Mouse (Mus musculus) lung, adult 18-20 months (tissue): ENCODE measurements around the gene Mrpl58.
"Not testable (repeated sequence)": the region's sequence is repeated elsewhere in the genome, so short reads cannot be mapped to it uniquely, and the experiment has no call there.

Experiments used
- DNase-seq, 2 experiments: peaks; one replicate each; pipeline ENCODE4 v3.0.0; 2022; ENCODE audit warnings: mixed read lengths in 2 of 2

Gene Mrpl58

DNA sequence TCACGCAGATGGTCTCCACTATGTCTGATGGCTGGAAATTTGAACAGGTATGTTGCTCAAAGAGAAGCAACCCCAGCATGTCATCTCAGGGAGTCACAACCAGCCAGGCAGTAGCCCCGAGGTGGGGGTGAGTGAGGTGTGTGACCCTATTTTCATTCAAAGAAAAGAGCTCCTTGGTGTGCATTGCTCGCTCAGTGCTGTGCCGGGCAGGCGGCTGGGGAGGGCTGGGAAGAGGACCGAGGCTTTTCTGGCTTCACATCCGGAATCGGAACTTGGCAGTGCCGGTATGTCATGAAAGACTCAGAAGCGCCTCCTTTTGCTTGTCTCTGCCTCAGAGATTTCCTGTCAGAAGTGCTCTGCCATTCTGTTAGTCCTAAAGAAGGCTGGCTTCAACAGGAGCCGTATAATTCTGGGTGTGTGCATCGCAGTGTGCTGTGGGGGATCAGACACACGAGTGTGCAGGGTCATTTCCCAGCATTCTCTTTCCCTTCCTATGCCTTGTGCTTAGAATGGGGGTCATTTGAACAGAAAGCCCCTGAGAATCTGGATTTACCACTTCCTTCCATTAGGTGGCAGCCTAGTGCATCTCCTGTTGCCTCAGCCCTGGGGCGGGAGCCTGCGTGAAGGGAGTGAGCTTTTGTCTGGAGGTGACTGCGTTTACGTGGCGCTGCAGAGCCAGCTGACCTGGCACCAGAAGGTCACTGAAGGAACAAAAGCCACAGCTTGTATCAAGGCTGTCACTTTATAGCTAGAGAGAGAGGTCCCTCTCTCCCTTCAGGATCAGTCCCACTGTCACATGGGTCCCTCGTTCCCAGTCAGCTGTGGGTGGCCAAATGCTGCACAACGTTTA lies 24.2 kb downstream of the Mrpl58 start:
- DNase-seq = peak; percentile 68 to 81

DNA sequence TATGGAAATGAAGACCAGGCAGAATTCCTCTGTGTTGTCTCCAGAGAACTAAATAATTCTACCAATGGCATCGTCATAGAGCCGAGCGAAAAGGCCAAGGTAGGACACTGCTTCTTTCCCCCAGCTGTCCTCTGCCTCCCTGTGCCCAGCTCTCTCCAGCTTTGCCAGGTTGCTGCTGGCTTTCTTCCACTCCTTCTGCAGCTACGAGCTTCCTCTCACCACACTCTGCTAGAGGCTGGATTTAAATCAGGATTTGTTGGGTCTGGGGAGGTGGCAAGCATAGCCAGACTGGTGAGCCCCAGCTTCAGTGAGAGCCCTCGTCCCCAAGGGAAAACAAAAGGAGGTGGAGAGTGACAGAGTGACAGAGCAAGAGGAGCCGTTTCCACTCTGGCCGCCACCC lies 25.8 kb downstream of the Mrpl58 start:
- DNase-seq = no peak

DNA sequence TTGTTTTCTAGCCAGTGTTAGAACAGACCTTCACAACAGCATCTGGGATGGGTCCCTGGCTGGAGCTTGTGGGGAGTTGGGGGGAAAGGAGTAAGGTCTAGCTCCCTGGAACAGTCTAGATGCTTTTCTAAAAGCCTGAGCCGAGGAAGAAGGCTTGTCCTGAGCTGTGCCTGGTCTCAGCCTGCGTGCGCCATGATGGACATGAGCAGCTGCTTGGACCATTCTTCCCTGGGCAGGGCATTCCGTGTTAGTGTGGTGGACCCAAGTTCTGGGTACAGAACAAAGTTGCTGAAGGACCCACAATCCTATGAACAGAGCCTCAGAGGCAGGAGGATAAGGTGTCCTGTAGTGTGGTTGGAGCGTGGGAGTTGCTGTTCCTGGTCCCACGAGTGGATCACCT lies 27.0 kb downstream of the Mrpl58 start:
- no peak for DNase-seq

DNA sequence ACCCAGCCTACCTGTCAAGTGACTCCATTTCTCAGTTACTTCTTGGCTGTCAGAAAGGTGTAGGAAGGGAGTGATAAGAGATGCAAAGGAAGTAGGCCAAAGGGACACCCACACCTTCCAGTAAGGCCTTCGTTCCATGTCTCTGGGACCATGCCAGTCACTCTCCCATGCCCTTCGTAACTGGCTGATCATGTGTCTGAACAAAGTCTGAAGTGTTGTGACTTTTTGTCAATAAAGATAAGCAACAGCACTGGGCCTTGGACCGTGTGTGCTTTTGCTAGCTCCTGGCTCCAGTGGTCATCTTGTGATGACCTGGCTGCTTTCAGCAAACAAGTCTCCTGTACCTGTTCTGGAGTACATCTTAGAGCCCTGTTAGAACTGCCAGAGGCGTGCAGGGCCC lies 29.3 kb downstream of the Mrpl58 start:
- no peak for DNase-seq

DNA sequence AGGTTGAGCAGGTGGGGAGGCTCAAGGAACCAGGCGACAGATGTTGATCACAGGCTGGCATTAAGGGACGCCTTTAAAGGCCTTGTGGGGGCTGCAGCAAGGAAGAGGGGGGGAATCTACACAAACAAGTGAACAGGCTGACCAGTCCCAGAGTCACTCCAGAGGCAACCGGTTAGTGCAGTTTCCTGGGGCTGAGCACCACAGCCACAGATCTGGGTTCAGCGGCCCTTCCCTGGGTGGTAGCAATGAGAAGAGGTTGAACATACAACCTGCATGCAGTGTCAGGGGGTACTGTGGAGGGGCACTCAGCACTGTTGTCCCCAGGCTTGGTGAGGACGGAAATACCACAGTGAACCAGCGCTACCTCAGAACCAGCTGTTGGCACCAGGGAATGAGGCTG lies 29.8 kb downstream of the Mrpl58 start:
- DNase-seq = no peak

DNA sequence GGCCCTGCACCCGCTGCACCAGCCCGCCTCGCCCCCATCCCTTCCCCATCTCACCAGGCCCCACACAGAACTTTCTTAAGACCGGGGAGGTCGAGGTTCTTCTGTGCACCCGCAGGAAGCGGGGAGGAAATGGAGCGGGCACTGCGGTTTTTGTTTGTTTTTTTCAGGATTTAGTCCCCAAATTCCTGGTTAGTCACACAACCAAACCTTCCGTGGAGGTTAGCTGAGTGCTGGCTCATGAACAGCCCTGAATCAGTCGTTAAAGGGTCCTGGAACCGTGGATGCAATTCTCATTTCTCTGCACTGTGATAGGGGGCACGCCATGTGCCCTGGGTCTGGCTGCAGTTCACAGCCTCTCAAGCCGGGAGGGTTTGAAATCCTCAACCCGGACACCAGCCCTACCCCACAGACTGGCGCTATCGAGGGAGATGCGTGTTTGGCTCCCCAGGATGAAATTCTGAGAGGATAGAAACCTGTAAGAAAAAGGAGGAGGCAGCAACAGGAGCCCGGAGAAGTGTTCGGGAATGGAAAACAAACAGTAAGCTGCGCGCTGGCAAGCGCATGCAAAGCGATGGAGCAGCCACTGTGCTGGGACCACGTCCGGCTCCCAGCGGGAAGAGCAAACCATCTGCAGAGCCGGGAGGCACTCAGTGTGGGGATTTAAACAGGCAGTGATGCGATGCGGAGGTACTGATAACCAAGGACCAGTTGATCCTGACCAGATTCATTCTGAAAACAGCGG lies 32.2 kb downstream of the Mrpl58 start:
- no peak for DNase-seq

DNA sequence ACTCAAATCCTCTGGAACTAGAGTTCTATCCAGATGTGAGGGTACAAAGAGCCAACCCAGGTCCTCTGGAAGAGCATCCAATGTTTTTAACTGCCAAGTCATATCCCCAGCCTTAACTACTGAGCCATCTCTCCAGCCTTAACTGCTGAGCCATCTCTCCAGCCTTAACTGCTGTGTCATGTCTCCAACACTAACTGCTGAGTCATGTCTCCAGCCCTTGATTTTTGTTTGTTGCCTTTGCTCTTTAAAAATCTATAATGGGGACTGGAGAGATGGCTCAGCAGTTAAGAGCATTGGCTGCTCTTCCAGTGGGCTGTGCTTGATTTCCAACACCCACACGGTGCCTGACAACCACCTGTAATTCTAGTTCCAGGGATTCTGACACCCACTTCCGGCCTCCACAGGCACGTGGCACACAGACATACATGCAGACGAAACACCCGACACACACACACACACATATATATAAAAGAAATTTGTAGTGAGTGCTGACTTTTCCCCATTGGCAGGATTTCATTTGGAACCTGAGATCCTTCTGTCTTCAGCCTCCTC lies 34.1 kb downstream of the Mrpl58 start:
- no peak for DNase-seq

DNA sequence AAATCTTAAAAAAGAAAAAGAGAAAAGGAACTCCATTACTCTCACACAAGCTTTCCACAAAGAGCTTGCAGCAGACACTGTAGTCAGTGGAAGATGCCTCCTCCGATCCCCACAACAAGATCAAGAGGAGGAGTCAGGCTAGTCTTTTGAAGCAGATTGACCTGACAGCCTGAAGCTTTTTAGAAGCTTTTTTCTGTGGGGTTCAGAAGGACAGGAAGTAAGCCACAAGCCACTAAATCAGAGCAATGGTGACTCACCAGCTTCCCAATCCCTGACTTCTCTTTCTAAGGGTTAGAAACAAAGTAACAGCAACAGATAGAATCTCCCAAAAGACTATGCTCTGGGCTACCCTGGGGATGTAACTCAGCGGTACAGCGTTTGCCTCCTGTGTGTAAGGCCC lies 35.8 kb downstream of the Mrpl58 start:
- DNase-seq = no peak

DNA sequence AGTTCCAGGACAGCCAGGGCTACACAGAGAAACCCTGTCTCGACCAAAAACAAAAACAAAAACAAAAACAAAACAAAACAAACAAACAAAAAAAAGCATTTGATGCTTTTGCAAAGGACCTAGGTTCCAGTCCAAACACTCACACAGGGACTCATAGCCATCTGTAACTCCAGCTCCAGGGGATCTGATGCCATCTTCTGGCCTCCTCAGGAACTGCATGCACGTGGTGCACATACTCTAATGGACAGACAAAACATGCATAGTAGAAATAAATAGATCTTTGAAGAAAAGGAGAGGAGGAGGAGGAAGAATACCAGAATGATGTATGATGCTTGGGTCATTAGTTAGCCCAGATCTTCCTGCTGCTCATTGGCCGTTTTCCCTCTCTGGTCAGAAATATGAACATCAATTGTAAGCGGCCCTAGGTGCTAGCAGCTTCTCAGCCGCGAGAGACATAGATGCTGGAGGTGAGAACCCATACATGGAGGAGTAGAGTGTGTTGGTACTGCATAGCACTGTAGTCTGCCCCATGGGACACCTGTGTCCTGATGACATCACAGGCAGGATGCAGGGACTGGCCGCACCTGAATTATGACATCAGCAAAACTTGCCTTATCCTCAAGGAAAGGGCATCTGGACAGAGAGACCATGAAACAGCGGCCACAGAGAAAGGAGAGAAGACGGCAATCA lies 36.5 kb downstream of the Mrpl58 start, which contains the start of gene Trim80:
Gene Trim80, plus strand, starts transcription at position 640 of the 690 bp plus-strand sequence.
- DNase-seq = no peak

DNA sequence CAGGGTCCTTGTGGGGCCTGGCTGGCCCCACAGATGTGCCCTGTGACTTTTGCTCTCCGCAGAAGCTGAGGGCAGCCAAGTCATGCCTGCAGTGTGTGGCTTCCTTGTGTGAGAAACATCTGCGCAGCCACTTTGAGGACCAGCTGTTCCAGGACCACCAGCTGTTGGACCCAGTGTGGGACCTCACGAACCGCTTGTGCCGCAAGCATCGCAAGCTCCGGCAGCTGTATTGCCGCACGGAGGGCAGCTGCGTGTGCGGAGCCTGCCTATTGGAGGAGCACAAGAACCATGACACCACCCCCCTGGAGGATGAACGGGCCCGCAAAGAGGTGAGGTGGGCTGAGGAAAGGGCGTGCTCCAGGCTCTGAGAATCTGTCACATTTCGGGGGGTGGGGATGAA lies 37.9 kb downstream of the Mrpl58 start:
- no peak for DNase-seq

DNA sequence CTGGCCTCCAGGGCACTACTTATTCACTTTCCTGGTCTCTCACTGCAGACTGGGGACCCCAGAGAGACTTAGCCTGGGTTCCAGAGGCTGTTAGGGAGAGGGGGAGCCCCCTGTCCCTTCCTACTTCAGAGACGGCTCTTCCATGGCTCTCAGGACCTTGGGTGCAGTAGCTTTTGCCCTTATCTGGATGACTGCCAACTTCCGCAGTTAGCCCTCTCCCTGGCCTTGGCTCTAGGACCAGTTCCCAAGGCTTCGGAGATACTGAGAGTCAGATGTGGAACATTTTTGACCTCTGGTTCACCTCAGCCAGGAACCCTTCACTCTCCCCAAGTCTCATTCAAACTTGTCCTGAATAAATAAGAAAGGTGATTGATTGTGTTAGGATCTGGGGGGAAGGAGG lies 43.4 kb downstream of the Mrpl58 start:
- DNase-seq = no peak

DNA sequence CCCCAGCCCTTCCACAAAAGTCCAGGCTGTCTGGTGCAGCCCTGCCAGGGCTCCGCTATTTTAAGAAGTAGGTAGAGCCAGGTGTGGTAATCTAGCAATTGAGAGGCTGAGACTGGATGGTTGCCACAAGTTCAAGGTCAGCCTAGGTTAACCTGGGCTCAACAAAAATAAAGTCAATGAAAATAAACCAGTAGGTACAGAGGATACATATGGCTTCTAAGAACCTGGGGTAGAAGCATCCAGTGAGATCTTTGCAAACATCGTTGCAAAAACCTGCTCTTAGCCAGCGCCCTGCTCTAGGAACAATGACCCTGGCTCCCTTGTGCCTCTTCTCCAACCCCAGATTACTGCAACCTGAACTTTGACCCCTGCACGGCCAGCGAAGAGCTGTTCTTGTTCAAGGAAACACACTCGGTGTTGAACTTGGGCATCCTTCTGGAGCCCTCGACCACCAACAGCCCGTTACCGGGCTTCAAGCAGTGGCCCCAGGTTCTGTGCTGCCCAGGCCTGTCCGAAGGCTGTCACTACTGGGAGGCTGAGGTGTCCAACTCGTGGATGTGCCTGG lies 43.9 kb downstream of the Mrpl58 start:
- DNase-seq = no peak

DNA sequence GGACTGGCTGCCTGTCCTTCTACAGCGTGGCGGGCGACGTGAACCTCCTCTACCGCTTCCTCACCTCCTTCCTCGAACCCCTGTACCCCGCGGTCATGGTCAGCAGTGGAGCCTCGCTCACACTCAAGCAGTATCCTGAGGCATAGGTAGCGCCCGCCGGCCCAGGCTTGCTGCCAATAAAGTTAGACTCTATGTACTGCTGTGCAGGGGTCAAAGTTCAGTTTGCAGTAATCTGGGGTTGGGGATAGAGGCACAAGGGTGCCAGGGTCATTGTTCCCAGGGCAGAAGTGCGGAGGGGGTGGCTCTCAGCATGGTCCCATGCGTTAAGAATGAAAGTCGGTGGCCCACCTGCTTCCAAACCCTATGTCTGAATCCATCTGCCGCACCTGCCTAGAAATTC lies 44.5 kb downstream of the Mrpl58 start:
- no peak for DNase-seq

DNA sequence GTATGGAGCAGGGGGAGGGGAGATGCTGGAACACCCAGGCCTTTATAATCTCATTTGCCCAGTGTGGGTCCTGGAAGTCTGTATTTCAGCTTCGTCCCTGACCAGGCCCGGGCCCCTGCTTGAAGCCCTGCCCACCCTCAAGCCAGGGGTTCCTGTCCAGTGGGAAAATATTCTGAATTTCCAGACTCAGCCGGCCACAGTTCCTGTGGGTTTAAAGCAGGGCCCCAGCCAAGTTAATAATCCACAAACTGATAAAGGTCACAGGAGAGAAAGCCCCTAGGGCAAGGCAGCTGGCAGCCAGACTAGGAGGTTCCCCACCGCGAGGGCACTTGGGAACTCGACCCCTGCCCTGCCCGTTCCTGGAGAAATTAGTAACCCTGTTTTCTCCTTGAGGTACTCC lies 45.4 kb downstream of the Mrpl58 start:
- no peak for DNase-seq

DNA sequence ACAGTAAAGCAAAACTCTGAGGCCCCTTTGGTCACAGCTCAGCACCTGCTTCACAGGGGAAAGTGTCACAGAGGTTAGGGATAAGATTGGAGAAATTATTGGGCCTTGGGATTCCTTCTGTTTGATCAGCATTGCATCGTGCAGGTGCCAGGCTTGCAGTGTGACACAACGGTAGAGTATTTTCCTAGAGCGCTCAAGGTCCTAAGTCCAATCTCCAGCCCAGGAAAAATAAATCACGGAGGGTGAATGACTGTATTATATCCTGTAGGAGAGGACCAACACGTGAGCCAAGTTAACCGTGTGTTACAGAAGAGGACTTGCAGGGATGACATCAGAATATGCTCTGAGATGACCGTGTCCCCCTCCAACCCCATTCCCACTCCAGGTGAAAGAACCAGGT lies 46.6 kb downstream of the Mrpl58 start:
- DNase-seq = no peak

DNA sequence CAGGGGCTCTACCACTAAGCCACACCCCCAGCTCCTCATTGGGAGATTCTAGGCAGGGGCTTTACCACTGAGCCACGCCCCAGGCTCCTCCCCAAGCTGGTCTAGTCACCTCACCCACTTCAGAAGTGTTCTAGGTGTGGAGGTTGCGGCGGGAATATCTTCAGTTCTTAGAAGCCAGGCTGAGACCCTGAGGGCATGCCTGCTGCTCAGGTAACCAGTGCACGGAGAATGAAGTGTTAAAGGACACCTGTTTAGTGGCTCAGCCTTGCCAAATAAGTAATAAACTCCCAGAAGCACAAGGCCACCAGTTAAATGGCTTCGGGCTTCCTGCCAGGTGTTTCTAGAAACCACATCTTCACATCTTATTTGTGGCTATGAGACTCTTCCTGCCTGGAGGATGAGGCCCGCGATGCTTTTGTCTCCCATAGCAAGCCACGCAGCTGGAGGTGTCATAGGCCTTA lies 48.3 kb downstream of the Mrpl58 start:
- no peak for DNase-seq

DNA sequence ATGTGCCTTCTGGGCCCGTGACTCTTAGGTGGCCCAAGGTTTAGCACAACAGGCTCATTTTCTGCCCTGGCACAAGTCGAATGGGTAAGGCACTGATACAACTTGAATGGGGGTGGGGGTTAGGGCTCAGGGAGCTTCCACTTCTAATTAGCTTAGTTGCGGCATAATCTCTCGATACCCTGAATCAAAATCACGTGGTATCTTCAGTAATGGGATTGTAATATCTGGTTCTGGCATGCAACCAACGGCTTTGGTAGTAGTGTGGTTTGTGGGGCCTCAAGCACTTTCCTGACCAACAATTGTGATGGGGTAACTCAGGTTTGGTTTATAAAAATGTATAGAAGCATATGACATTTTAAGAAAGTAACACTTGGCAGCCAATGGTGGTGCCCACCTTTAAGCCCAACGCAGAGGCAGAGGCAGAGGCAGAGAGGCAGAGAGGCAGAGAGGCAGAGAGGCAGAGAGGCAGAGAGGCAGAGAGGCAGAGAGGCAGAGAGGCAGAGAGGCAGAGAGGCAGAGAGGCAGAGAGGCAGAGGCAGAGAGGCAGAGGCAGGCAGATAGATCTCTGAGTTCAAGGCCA lies 48.8 kb downstream of the Mrpl58 start:
- DNase-seq = no peak

DNA sequence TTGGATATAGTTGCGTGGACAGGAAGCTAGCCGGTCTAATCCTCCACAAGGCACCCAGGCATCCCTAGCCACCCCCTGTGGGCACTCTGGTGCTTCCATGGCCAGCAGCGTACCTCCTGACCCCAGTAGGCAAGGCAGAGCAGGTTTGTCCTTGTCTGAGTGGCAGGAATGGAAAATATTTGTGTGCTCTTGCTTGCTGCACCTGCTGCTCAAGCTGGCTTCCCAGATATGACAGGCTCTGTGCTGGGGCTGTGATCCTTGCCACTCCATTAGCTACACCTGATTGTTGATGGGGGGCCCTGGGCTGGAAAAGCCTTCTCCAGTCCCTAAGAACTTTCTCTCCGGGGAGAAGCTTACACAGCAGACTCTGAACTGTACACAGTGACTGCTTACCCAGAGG lies 49.8 kb downstream of the Mrpl58 start:
- DNase-seq = no peak

DNA sequence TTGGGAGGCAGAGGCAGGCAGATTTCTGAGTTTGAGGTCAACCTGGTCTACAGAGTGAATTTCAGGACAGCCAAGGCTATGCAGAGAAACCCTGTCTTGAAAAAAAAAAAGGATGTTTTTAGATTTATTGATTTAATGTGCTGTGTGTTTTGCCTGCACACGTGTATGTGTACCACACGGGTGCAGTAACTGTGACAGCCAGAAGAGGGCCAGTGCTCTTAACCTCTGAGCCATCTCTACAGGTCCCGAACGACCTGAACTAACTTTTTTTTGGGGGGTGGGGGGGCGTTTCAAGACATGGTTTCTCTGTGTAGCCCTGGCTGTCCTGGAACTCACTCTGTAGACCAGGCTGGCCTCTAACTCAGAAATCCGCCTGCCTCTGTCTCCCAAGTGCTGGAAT lies 51.3 kb downstream of the Mrpl58 start:
- DNase-seq = not testable (repeated sequence)

DNA sequence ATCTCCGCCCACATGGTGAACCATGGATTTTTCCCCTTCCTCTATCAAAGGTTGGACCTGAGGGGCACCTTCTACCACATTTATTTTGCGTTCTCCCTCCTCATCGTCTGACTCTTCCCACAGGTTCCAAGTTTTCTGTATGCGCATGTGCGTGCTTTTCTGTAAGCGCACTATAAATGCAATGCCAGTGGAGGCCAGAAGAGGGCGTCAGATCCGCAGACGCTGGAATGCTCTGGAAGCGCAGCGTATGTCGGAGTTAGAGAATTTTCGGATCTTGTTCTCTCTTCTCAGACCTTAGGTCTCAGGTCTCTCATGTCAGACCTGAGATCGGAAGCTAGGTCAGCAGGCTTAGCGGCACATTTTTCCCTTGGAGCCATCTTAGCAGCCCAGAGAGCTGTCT lies 52.1 kb downstream of the Mrpl58 start:
- DNase-seq = no peak

DNA sequence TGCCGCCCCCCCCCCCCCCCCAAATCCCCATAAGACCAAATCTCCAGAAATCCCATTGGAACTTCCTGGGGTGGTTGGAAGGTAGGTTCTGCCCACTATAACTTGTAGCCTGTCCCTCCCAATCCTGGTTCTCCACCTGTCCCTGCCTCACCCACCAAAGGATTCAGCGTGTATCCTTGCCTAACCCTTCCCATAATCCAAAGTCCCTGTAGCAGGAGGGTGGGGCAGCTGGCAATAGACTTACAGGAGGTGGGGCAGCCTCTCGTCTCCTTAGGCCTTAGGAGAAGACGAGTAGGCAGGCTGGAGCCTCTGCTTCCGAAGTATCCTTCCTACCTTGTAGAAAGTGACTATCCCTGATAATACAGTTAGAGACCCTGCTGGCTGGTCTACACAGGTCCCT lies 52.6 kb downstream of the Mrpl58 start:
- no peak for DNase-seq

DNA sequence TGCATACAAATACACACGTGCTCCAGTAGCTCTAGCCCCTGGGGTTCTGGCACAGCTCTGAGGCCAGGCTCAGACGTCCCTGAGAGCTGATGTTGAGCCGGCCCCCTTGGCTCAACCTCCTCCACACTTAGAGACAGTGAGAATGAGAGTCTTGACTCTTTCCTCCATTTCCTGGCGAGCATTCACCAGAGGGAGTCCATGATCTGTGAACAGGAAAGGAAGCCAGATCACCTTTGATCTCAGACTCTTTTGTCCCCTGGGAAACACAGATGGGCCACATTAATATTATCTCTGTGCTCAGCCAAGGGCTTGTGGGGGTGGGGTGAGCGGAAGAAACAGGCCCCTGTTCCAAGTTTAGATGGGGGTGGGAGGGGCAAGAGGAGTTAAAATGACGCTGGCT lies 53.9 kb downstream of the Mrpl58 start:
- no peak for DNase-seq

DNA sequence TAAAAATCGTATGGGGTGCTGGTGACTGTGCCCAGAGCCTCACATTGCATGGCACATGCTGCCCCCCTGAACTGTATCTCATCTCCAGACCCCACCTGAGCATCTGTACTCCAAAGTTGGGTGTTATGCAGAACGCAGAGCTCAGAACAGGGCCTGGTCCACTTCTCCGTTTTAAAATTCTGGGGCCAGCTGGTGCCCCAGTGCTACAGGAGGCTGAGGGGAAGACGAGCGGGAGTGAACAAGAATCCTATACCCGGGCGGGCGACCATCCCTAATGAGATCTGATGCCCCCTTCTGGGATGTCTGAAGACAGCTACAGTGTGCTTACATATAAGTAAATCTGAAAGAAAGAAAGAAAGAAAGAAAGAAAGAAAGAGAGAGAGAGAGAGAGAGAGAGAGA lies 57.4 kb downstream of the Mrpl58 start:
- DNase-seq = no peak
